Mouse (Mus musculus) stomach, embryonic 16.5 days (tissue): ENCODE results near the gene Fbxl2. TPM values are rescaled to one million over a fixed set of nuclear protein-coding genes. Genes with fewer than 3 reads are reported as not detected.
"Not testable (repeated sequence)": the region's sequence is repeated elsewhere in the genome, so short reads cannot be mapped to it uniquely, and the experiment has no call there.

Source experiments
- ATAC-seq: fragments of 200-750 bp; cut with Nextera tagmentation; 2 replicates; pipeline ENCODE4 v1.8.0; 2017; ENCODE audit warnings: moderate number of reproducible peaks, moderate TSS enrichment; ENCODE audit not compliant: insufficient read depth, low FRiP score
- H3K27ac ChIP-seq: fragments of 300-500 bp; sonication (generic); 2 replicates; pipeline ENCODE4 v1.5.1; 2014; ENCODE audit warnings: low read length
- H3K27me3 ChIP-seq: fragments of 300-500 bp; sonication (generic); 2 replicates; pipeline ENCODE4 v1.6.1; 2014; ENCODE audit warnings: low read length, control low read depth, mixed read lengths; ENCODE audit not compliant: control insufficient read depth, insufficient read depth
- H3K36me3 ChIP-seq: fragments of 300-500 bp; sonication (generic); 2 replicates; pipeline ENCODE4 v1.6.1; 2014; ENCODE audit warnings: low read length; ENCODE audit not compliant: control insufficient read depth, insufficient read depth
- H3K4me1 ChIP-seq: fragments of 300-500 bp; sonication (generic); 2 replicates; pipeline ENCODE4 v1.6.1; 2014; ENCODE audit warnings: low read length, control low read depth, mixed read lengths; ENCODE audit not compliant: control insufficient read depth, insufficient read depth
- H3K4me2 ChIP-seq: fragments of 300-500 bp; sonication (generic); 2 replicates; pipeline ENCODE4 v1.6.1; 2014; ENCODE audit warnings: low read depth, low read length, mixed read lengths
- H3K4me3 ChIP-seq: fragments of 300-500 bp; sonication (generic); replicated peaks from 2 replicates; pipeline ENCODE4 v1.5.1; 2014; ENCODE audit warnings: mild to moderate bottlenecking, low read length
- H3K9ac ChIP-seq: fragments of 300-500 bp; sonication (generic); 2 replicates; pipeline ENCODE4 v1.6.1; 2014; ENCODE audit warnings: low read length
- H3K9me3 ChIP-seq: fragments of 300-500 bp; sonication (generic); replicated peaks from 2 replicates; pipeline ENCODE4 v1.6.1; 2016; ENCODE audit warnings: low read length, control low read depth; ENCODE audit not compliant: control insufficient read depth
- WGBS: fragments of 180-500 bp; shearing (Covaris S2); extraction: QIAGEN DNeasy Blood & Tissue Kit; methylation state at CpG from one replicate; pipeline ENCODE4 v1.1.7; 2014; 5-methylcytosine and 5-hydroxymethylcytosine counted together
- polyA plus RNA-seq: library from polyadenylated mRNA; unstranded; fragments of >200 nt; fragmentation: Nextera tagmentation; extraction: Ambion mirVana; gene quantifications from 2 replicates; pipeline ENCODE4 v1.2.1, GENCODE M21; 2015

The Fbxl2 gene
- 2.2 and 2.8 TPM in 2 replicates for polyA plus RNA-seq

- Histone ChIP-seq H3K4me3 (no peak within 1 kb of the TSS), H3K9ac (no peak within 1 kb of the TSS), H3K36me3 (no peaks in the 10 kb centered on the region), H3K9me3 (no peaks in the 10 kb centered on the region), H3K27ac (no peak within 1 kb of the TSS), H3K27me3 (no peaks in the 10 kb centered on the region), H3K4me1 (no peaks in the 10 kb centered on the region), H3K4me2 (no peak within 1 kb of the TSS)
- WGBS, result 76% methylated on average over 10 of the region's 10 CpGs
- ATAC-seq, result 0 out of 2 replicates have a peak, but pooled peaks have one; percentile 48
These were observed at the start of gene Fbxl2 for GRCm38 (mm10) chr9:114046028-114046427. Fbxl2 (minus strand) TSS chr9:114046191.

GRCm38 (mm10) chr9:114094854-114095253 is 48.9 kb upstream of the Fbxl2 start:
- Histone ChIP-seq H3K4me2 (no peak overlapping the region), H3K9ac (no peak overlapping the region), H3K4me3 (no peak overlapping the region), H3K27ac (no peak overlapping the region), H3K9me3 (no peaks in the 10 kb centered on the region), H3K27me3 (no peaks in the 10 kb centered on the region), H3K4me1 (no peaks in the 10 kb centered on the region), H3K36me3 (no peaks in the 10 kb centered on the region)
- WGBS, result 82% methylated on average over 2 of the region's 2 CpGs
- no peak for ATAC-seq

GRCm38 (mm10) chr9:114092188-114092587 is 46.2 kb upstream of the Fbxl2 start:
- 14% methylated on average over 9 of the region's 9 CpGs for WGBS
- ATAC-seq, H3K4me2 ChIP-seq, H3K27ac ChIP-seq, H3K4me3 ChIP-seq, H3K9me3 ChIP-seq, H3K36me3 ChIP-seq, H3K9ac ChIP-seq, H3K27me3 ChIP-seq, H3K4me1 ChIP-seq: not testable (repeated sequence)

- not testable (repeated sequence) for H3K27ac ChIP-seq, H3K27me3 ChIP-seq, H3K9me3 ChIP-seq, H3K4me2 ChIP-seq, ATAC-seq, H3K4me1 ChIP-seq, H3K4me3 ChIP-seq, H3K36me3 ChIP-seq, H3K9ac ChIP-seq
- WGBS, result 85% methylated on average over 6 of the region's 6 CpGs
These were observed 42.9 kb upstream of the Fbxl2 start for GRCm38 (mm10) chr9:114088885-114089284.

GRCm38 (mm10) chr9:114087106-114087815 is 41.3 kb upstream of the Fbxl2 start:
- WGBS, result 78% methylated on average over 11 of the region's 11 CpGs
- Histone ChIP-seq H3K4me3 (no peak overlapping the region), H3K9ac (no peak overlapping the region), H3K36me3 (no peaks in the 10 kb centered on the region), H3K27me3 (no peaks in the 10 kb centered on the region), H3K4me1 (no peaks in the 10 kb centered on the region), H3K27ac (no peak overlapping the region), H3K4me2 (no peak overlapping the region), H3K9me3 (no peaks in the 10 kb centered on the region)
- ATAC-seq, result no peak

GRCm38 (mm10) chr9:114086422-114086821 is 40.4 kb upstream of the Fbxl2 start:
- Histone ChIP-seq H3K4me3 (no peak overlapping the region), H3K9me3 (no peaks in the 10 kb centered on the region), H3K27me3 (no peaks in the 10 kb centered on the region), H3K36me3 (no peaks in the 10 kb centered on the region), H3K4me1 (no peaks in the 10 kb centered on the region), H3K9ac (no peak overlapping the region), H3K27ac (no peak overlapping the region), H3K4me2 (no peak overlapping the region)
- ATAC-seq, result no peak
- 78% methylated on average over 3 of the region's 3 CpGs for WGBS

- Histone ChIP-seq H3K4me2 (no peak overlapping the region), H3K27me3 (no peaks in the 10 kb centered on the region), H3K4me3 (no peak overlapping the region), H3K9ac (no peak overlapping the region), H3K9me3 (no peaks in the 10 kb centered on the region), H3K27ac (no peak overlapping the region), H3K36me3 (no peaks in the 10 kb centered on the region), H3K4me1 (no peaks in the 10 kb centered on the region)
- 83% methylated on average over 19 of the region's 19 CpGs for WGBS
- no peak for ATAC-seq
These were observed 27.7 kb upstream of the Fbxl2 start for GRCm38 (mm10) chr9:114073681-114074080.

- Histone ChIP-seq H3K4me3 (no peak overlapping the region), H3K4me2 (no peak overlapping the region), H3K27ac (no peak overlapping the region), H3K9me3 (no peaks in the 10 kb centered on the region; the same call in 1 of the 2 replicates), H3K4me1 (no peaks in the 10 kb centered on the region), H3K9ac (no peak overlapping the region), H3K36me3 (no peaks in the 10 kb centered on the region), H3K27me3 (no peaks in the 10 kb centered on the region)
- WGBS, result 37% methylated on average over 6 of the region's 6 CpGs
- ATAC-seq, result no peak
These were observed 23.4 kb upstream of the Fbxl2 start for GRCm38 (mm10) chr9:114069372-114069771.

GRCm38 (mm10) chr9:114068494-114069053 is 22.6 kb upstream of the Fbxl2 start:
- no peak overlapping the region for H3K27ac ChIP-seq
- H3K9ac ChIP-seq, result no peak overlapping the region
- 54% methylated on average over 12 of the region's 12 CpGs for WGBS
- no peaks in the 10 kb centered on the region for H3K36me3 ChIP-seq
- H3K9me3 ChIP-seq, result no peaks in the 10 kb centered on the region; the same call in 1 of the 2 replicates
- H3K4me1 ChIP-seq, result no peaks in the 10 kb centered on the region
- H3K4me2 ChIP-seq, result no peak overlapping the region
- no peak overlapping the region for H3K4me3 ChIP-seq
- no peaks in the 10 kb centered on the region for H3K27me3 ChIP-seq
- ATAC-seq, result no peak
